ENCODE assay signal across 8 mouse cellular contexts in genomic region chr6:34754448-34754847, GRCm38 (mm10). TPM values are rescaled to one million over a fixed set of nuclear protein-coding genes. Genes with fewer than 3 reads are reported as not detected.
DNase-seq lines count a peak whose midpoint lies in the region; ATAC-seq and TF ChIP-seq lines count a peak whose summit lies in the region.

No protein-coding gene starts in this region.

- WGBS in thymus, adult 2 months = 40% methylated on average over 5 of the region's 5 CpGs
- WGBS in intestine, embryonic 16.5 days = 19% methylated on average over 5 of the region's 5 CpGs
- 38% methylated on average over 5 of the region's 5 CpGs for WGBS in midbrain, embryonic 14.5 days
- WGBS in stomach, postnatal 0 days = 15% methylated on average over 5 of the region's 5 CpGs

- no peak for TF ChIP-seq POLR2A in thymus, adult 2 months (IDR thresholded peaks at IDR 0.05; ENCODE audit: control insufficient read depth, extremely low read depth, insufficient read depth, low read length, poor library complexity)

- H3K4me2 ChIP-seq in intestine, embryonic 16.5 days (ENCODE audit: low read depth, low read length) = no peak overlapping the region
- H3K4me2 ChIP-seq in midbrain, embryonic 14.5 days (ENCODE audit: low read length) = no peak overlapping the region
- H3K4me2 ChIP-seq in stomach, postnatal 0 days (replicated peaks; ENCODE audit: low read depth) = no peak overlapping the region

- H3K9me3 ChIP-seq in intestine, embryonic 16.5 days (ENCODE audit: control insufficient read depth, low read length) = no peaks in the 10 kb centered on the region
- no peaks in the 10 kb centered on the region for H3K9me3 ChIP-seq in midbrain, embryonic 14.5 days (ENCODE audit: control insufficient read depth, low read length)
- H3K9me3 ChIP-seq in stomach, postnatal 0 days (ENCODE audit: control insufficient read depth, low read length) = no peaks in the 10 kb centered on the region

- TF ChIP-seq CTCF in thymus, adult 2 months (IDR thresholded peaks at IDR 0.05; ENCODE audit: borderline replicate concordance, control insufficient read depth, extremely low read depth, insufficient read depth, low read length, poor library complexity) = no peak
- TF ChIP-seq CTCF in stomach, postnatal 0 days (IDR thresholded peaks at IDR 0.05; ENCODE audit: low read depth) = peak; percentile 86

- no peaks in the 10 kb centered on the region for H3K4me1 ChIP-seq in thymus, adult 2 months (replicated peaks; ENCODE audit: control insufficient read depth, insufficient read depth, low read length)
- no peaks in the 10 kb centered on the region; the same call in 1 of the 2 replicates for H3K4me1 ChIP-seq in intestine, embryonic 16.5 days (ENCODE audit: control insufficient read depth, insufficient read depth, low read length)
- H3K4me1 ChIP-seq in midbrain, embryonic 14.5 days (ENCODE audit: control insufficient read depth, insufficient read depth, low read length) = no peaks in the 10 kb centered on the region
- H3K4me1 ChIP-seq in stomach, postnatal 0 days (replicated peaks; ENCODE audit: control insufficient read depth, insufficient read depth) = no peaks in the 10 kb centered on the region

- no peak overlapping the region for H3K9ac ChIP-seq in intestine, embryonic 16.5 days (ENCODE audit: low read depth, low read length)
- no peak overlapping the region for H3K9ac ChIP-seq in midbrain, embryonic 14.5 days (replicated peaks; ENCODE audit: low read length)
- no peak overlapping the region for H3K9ac ChIP-seq in stomach, postnatal 0 days (ENCODE audit: low read length)

- TF ChIP-seq EP300 in stomach, postnatal 0 days (optimal IDR thresholded peaks at IDR 0.05) = no peak

- no peak overlapping the region for H3K27ac ChIP-seq in thymus, adult 2 months (ENCODE audit: control insufficient read depth, insufficient read depth, low read length)
- no peak overlapping the region for H3K27ac ChIP-seq in intestine, embryonic 16.5 days (ENCODE audit: low read length)
- no peak overlapping the region for H3K27ac ChIP-seq in midbrain, embryonic 14.5 days (replicated peaks; ENCODE audit: low read depth, low read length)
- H3K27ac ChIP-seq in stomach, postnatal 0 days (replicated peaks) = no peak overlapping the region

- H3K36me3 ChIP-seq in thymus, adult 2 months (ENCODE audit: control insufficient read depth, insufficient read depth, low read length) = no peaks in the 10 kb centered on the region
- peaks cover 4% of the 10 kb centered on the region; the same call in 1 of the 2 replicates for H3K36me3 ChIP-seq in intestine, embryonic 16.5 days (ENCODE audit: control insufficient read depth, insufficient read depth, low read length)
- peaks cover 14% of the 10 kb centered on the region; the same call in 1 of the 2 replicates for H3K36me3 ChIP-seq in midbrain, embryonic 14.5 days (ENCODE audit: control insufficient read depth, insufficient read depth, low read length)
- H3K36me3 ChIP-seq in stomach, postnatal 0 days (ENCODE audit: control insufficient read depth, insufficient read depth, low read length) = 0 out of 2 replicates have a peak, but pooled peaks cover 2% of the 10 kb centered on the region

- peak; percentile 32 for DNase-seq in thymus, adult 2 months
- DNase-seq in thymus, adult 18-20 months = no peak
- DNase-seq in gastrocnemius, postnatal 25 days = peak; percentile 20
- peak; percentile 9 to 74 for DNase-seq in left cerebral cortex, adult 9 months (ENCODE audit: low spot score in 2 of 2)
- peak; percentile 90 for DNase-seq in midbrain, embryonic 14.5 days
- peak; percentile 68 for DNase-seq in stomach, postnatal 0 days (ENCODE audit: low spot score)

- H3K27me3 ChIP-seq in thymus, adult 2 months (ENCODE audit: control insufficient read depth, insufficient read depth, low read length) = no peaks in the 10 kb centered on the region
- H3K27me3 ChIP-seq in intestine, embryonic 16.5 days (replicated peaks; ENCODE audit: control insufficient read depth, insufficient read depth, low read length) = no peaks in the 10 kb centered on the region
- no peaks in the 10 kb centered on the region for H3K27me3 ChIP-seq in midbrain, embryonic 14.5 days (ENCODE audit: control insufficient read depth, insufficient read depth, low read length)
- no peaks in the 10 kb centered on the region for H3K27me3 ChIP-seq in stomach, postnatal 0 days (ENCODE audit: control insufficient read depth, insufficient read depth, low read length)

- no peak overlapping the region for H3K4me3 ChIP-seq in thymus, adult 2 months (ENCODE audit: control insufficient read depth, insufficient read depth, low read length)
- no peak overlapping the region for H3K4me3 ChIP-seq in intestine, embryonic 16.5 days (ENCODE audit: low read length)
- H3K4me3 ChIP-seq in midbrain, embryonic 14.5 days (replicated peaks; ENCODE audit: low read depth, low read length) = no peak overlapping the region
- no peak overlapping the region for H3K4me3 ChIP-seq in stomach, postnatal 0 days (ENCODE audit: low read depth, low read length)

- ATAC-seq in common myeloid progenitor, adult 5-6 weeks (replicated peaks; ENCODE audit: low read depth, poor library complexity, severe bottlenecking) = peak; percentile 86
- ATAC-seq in intestine, embryonic 16.5 days = peak; percentile 89
- no peak for ATAC-seq in midbrain, embryonic 14.5 days (ENCODE audit: low FRiP score, low TSS enrichment)
- peak; percentile 86 for ATAC-seq in stomach, postnatal 0 days (ENCODE audit: low FRiP score, low TSS enrichment)

RNA-seq across cellular contexts. Expression of gene Agbl3, which starts 25.8 kb away (rescaled TPM):
- polyA plus RNA-seq in thymus, adult 2 months (2012; rRNA removed) = 3.5 and 4.7 TPM in 2 replicates
- total RNA-seq in common myeloid progenitor, adult 5-6 weeks (2017) = 1.9 and 7.8 TPM in 2 replicates
- 1 to 10 TPM; 2.5 to 3.2 TPM for total RNA-seq in gastrocnemius, postnatal 25 days (2021)
- polyA plus RNA-seq in intestine, embryonic 16.5 days (2015; fragmentation: Nextera tagmentation; extraction: Ambion mirVana) = 3.0 and 3.4 TPM in 2 replicates
- 14.7 and 16.0 TPM in 2 replicates for polyA plus RNA-seq in midbrain, embryonic 14.5 days (2014; fragmentation: Nextera tagmentation; extraction: Ambion mirVana)
- polyA plus RNA-seq in stomach, postnatal 0 days (2015; fragmentation: Nextera tagmentation; extraction: Ambion mirVana) = 6.0 and 6.5 TPM in 2 replicates

Comparison
In these comparisons a context has a peak if more than half of its experiments do, and no peak if none do; other contexts are left out.
1. DNase-seq: peak in thymus, adult 2 months (single experiment), gastrocnemius, postnatal 25 days (single experiment), left cerebral cortex, adult 9 months (2 of 2), midbrain, embryonic 14.5 days (single experiment) and stomach, postnatal 0 days (single experiment); none in thymus, adult 18-20 months (0 of 2).